Mouse (Mus musculus) cerebellum, adult 2 months (tissue): ENCODE measurements at regions not wholly inside any gene's neighbourhood (a gene's known extent, or its start where the extent isn't known, plus 50 kb on each side); places are given as distances from the start of the nearest gene placed in this dataset.

Source experiments
- CTCF ChIP-seq: fragments of 200-500 bp; IDR thresholded peaks from 2 replicates; pipeline ENCODE4 v1.5.1; 2011; ENCODE audit warnings: low read depth, mild to moderate bottlenecking, control low read depth, low read length, moderate library complexity, borderline replicate concordance; ENCODE audit not compliant: insufficient read depth
- POLR2A ChIP-seq: fragments of 200-500 bp; IDR thresholded peaks from 2 replicates; pipeline ENCODE4 v1.6.1; 2011; ENCODE audit warnings: low read length, control low read depth, borderline replicate concordance; ENCODE audit not compliant: insufficient read depth

GRCm38 (mm10) chr2:171677998-171678397 lies 365.3 kb downstream of the Cbln4 start:
- TF ChIP-seq POLR2A (no peak), CTCF (no peak)
